Mouse (Mus musculus) ES-E14 (cell line): Measurements from ENCODE around the gene Cped1.

ENCODE experiments used
- CHD2 ChIP-seq: IDR thresholded peaks from 2 replicates; pipeline ENCODE4 v1.6.1; 2014; ENCODE audit warnings: mild to moderate bottlenecking, low read depth, low read length, inconsistent platforms
- MAFK ChIP-seq: IDR thresholded peaks from 2 replicates; pipeline ENCODE4 v1.6.1; 2014; ENCODE audit warnings: mild to moderate bottlenecking, low read depth, low read length, inconsistent platforms; ENCODE audit not compliant: insufficient read depth
- ZNF384 ChIP-seq: IDR thresholded peaks from 2 replicates; pipeline ENCODE4 v1.6.1; 2012; ENCODE audit warnings: low read depth, low read length, inconsistent platforms

DNA sequence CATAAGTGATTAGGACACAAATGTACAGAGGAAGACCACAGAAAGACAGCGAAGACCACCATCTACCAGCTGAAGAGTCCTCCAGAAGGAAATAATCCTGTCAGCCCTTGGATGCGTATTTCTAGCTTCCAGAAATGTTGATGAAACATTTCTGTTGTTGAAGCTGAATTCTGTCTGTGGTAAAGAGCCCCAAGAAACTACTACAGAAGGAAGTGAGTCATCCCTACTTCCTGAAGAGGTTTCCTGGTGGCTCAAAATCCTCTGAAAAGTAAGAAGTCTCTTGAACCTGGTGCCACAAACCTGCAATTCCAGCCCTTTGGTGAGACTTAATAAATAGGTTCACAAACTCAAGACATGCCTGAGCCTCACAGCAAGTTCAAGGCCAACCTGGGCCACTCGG is 245.5 kb downstream of the Cped1 start:
- TF ChIP-seq CHD2 (no peak), MAFK (no peak), ZNF384 (no peak)
